Mouse (Mus musculus) heart, embryonic 13.5 days (tissue): ENCODE measurements around the gene Dcaf11. TPM values are rescaled to one million over a fixed set of nuclear protein-coding genes. Genes with fewer than 3 reads are reported as not detected.
A peak's percentile ranks its signal among the peaks of the same experiment; 100 is the strongest.

Source experiments
- ATAC-seq: fragments of 200-750 bp; cut with Nextera tagmentation; 2 replicates; pipeline ENCODE4 v1.8.0; 2017; ENCODE audit warnings: moderate TSS enrichment; ENCODE audit not compliant: insufficient number of reproducible peaks, low FRiP score, low TSS enrichment; ENCODE audit errors: extremely low read depth
- H3K27ac ChIP-seq: fragments of 300-500 bp; sonication (generic); replicated peaks from 2 replicates; pipeline ENCODE4 v1.5.1; 2015; ENCODE audit warnings: moderate library complexity, mild to moderate bottlenecking, inconsistent platforms
- H3K27me3 ChIP-seq: fragments of 300-500 bp; sonication (generic); replicated peaks from 2 replicates; pipeline ENCODE4 v1.6.1; 2015; ENCODE audit warnings: mild to moderate bottlenecking, inconsistent platforms
- H3K36me3 ChIP-seq: fragments of 300-500 bp; sonication (generic); 2 replicates; pipeline ENCODE4 v1.6.1; 2015; ENCODE audit warnings: mild to moderate bottlenecking, inconsistent platforms
- H3K4me1 ChIP-seq: fragments of 300-500 bp; sonication (generic); 2 replicates; pipeline ENCODE4 v1.6.1; 2015; ENCODE audit warnings: inconsistent platforms
- H3K4me2 ChIP-seq: fragments of 300-500 bp; sonication (generic); 2 replicates; pipeline ENCODE4 v1.6.1; 2015; ENCODE audit warnings: inconsistent platforms, mild to moderate bottlenecking, moderate library complexity
- H3K4me3 ChIP-seq: fragments of 300-500 bp; sonication (generic); 2 replicates; pipeline ENCODE4 v1.5.1; 2015; ENCODE audit warnings: moderate library complexity, mild to moderate bottlenecking, inconsistent platforms
- H3K9ac ChIP-seq: fragments of 300-500 bp; sonication (generic); 2 replicates; pipeline ENCODE4 v1.6.1; 2015; ENCODE audit warnings: inconsistent platforms, mild to moderate bottlenecking, moderate library complexity
- H3K9me3 ChIP-seq: fragments of 300-500 bp; sonication (generic); 2 replicates; pipeline ENCODE4 v1.6.1; 2016; ENCODE audit warnings: inconsistent platforms
- WGBS: fragments of 180-500 bp; shearing (Covaris S2); methylation state at CpG from one replicate; pipeline ENCODE4 v1.1.7; 2015; ENCODE audit warnings: mixed read lengths; 5-methylcytosine and 5-hydroxymethylcytosine counted together
- polyA plus RNA-seq: library from polyadenylated mRNA; unstranded; fragments of >200 nt; fragmentation: Nextera tagmentation; extraction: Ambion mirVana; gene quantifications from 2 replicates; pipeline ENCODE4 v1.2.1, GENCODE M21; 2015

Gene Dcaf11
- polyA plus RNA-seq, 1 experiment from 2014 or later: 60.0 TPM

DNA sequence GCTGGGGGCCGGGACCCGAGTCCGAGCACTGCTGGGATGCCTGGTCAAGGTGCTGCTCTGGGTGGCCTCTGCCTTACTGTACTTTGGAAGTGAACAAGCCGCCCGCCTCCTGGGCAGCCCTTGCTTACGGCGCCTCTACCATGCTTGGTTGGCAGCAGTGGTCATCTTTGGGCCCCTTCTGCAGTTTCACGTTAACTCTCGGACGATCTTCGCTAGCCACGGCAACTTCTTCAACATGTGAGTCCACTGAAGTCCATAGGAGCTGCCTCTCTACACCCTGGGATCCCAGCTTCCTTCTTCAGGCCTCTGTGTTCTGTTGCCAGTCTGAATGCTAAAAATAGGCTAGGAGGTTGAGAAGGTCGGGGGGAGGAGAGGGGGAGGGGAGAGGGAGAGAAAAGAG is 15.9 kb downstream of the Dcaf11 start:
- Histone ChIP-seq H3K27me3 (no peaks in the 10 kb centered on the region), H3K4me1 (peaks cover 58% of the 10 kb centered on the region), H3K4me2 (peak overlapping the region; percentile 72), H3K36me3 (peaks cover 14% of the 10 kb centered on the region), H3K27ac (peak overlapping the region; percentile 98), H3K9ac (peak overlapping the region; percentile 84), H3K4me3 (peak overlapping the region; percentile 53), H3K9me3 (no peaks in the 10 kb centered on the region)
- no peak for ATAC-seq
- WGBS: 31% methylated on average over 13 of the region's 13 CpGs

DNA sequence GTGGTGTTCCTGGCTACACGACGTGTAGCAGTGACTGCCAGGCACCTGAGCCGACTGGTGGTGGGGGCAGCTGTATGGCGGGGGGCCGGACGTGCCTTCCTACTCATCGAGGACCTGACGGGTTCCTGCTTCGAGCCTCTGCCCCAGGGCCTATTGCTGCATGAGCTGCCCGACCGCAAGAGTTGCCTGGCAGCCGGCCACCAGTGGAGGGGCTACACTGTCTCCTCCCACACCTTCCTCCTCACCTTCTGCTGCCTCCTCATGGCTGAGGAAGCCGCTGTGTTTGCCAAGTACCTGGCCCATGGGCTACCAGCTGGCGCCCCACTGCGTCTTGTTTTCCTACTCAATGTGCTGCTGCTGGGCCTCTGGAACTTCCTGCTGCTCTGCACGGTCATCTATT is 16.6 kb downstream of the Dcaf11 start:
- peak overlapping the region; percentile 84 for H3K9ac ChIP-seq
- no peak for ATAC-seq
- 46% methylated on average over 16 of the region's 16 CpGs for WGBS
- no peaks in the 10 kb centered on the region for H3K9me3 ChIP-seq
- H3K4me2 ChIP-seq: peak overlapping the region; percentile 72
- H3K36me3 ChIP-seq: peaks cover 19% of the 10 kb centered on the region
- H3K27ac ChIP-seq: peak overlapping the region; percentile 98
- H3K4me1 ChIP-seq: peaks cover 54% of the 10 kb centered on the region
- peak overlapping the region; percentile 53 for H3K4me3 ChIP-seq
- no peaks in the 10 kb centered on the region for H3K27me3 ChIP-seq

DNA sequence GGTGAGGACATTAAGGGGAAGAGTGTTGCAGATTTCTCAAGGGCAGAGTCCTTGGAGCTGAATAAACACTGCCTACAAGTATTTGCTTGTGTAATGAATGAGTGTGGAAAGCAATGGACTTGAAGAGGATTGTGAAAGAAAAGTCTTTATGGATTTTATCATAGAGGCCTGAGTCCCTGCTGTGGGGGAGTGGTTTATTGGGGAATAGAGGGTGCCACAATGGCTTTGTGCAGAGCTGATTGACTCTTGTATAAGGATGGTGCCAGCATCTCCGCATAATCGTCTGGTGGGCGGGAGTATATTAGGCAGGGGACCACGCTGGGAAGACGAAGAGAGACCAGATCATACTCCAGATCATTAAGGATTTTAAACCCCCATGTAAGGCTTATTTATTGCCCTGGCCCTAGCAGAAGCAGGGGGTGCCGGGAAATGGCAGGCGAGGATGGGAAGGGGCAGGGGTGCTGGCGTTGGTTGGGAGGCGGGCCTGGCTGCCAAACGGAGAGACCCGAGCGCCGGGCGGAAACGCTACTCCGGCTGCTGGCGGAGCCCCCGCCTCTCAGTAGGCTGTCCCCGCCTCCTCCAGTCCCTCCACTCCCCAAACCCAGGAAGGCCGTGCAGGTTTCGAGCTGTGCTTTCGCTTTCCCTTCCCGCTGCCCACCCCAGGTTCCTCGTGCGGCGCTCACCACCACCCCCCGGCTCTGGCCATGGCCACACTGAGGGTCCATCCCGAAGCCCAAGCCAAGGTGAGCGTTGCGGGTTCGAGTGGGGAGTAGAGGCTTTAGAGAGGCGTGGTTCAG is 18.3 kb downstream of the Dcaf11 start, which contains the start of gene Psme1:
TSS of gene Psme1 (plus strand) at position 253 of the 797 bp plus-strand sequence.
- peak within 1 kb of the TSS; percentile 86 for H3K4me2 ChIP-seq
- H3K4me3 ChIP-seq: peak within 1 kb of the TSS; percentile 83
- H3K27me3 ChIP-seq: no peaks in the 10 kb centered on the region
- H3K27ac ChIP-seq: peak within 1 kb of the TSS; percentile 98
- no peaks in the 10 kb centered on the region for H3K9me3 ChIP-seq
- 1% methylated on average over 31 of the region's 32 CpGs for WGBS
- H3K9ac ChIP-seq: peak within 1 kb of the TSS; percentile 94
- peaks cover 29% of the 10 kb centered on the region for H3K36me3 ChIP-seq
- ATAC-seq: peak; percentile 45
- H3K4me1 ChIP-seq: peaks cover 50% of the 10 kb centered on the region

- WGBS: 18% methylated on average over 6 of the region's 6 CpGs
- Histone ChIP-seq H3K36me3 (peaks cover 34% of the 10 kb centered on the region), H3K27ac (peak overlapping the region; percentile 87), H3K27me3 (no peaks in the 10 kb centered on the region), H3K4me2 (peak overlapping the region; percentile 86), H3K4me3 (peak overlapping the region; percentile 83), H3K9me3 (no peaks in the 10 kb centered on the region), H3K9ac (peak overlapping the region; percentile 94), H3K4me1 (peaks cover 50% of the 10 kb centered on the region)
- 0 out of 2 replicates have a peak, but pooled peaks have one; percentile 1 for ATAC-seq
Observed at GRCm38 (mm10) chr14:55578668-55579269, 19.0 kb downstream of the Dcaf11 start.

DNA sequence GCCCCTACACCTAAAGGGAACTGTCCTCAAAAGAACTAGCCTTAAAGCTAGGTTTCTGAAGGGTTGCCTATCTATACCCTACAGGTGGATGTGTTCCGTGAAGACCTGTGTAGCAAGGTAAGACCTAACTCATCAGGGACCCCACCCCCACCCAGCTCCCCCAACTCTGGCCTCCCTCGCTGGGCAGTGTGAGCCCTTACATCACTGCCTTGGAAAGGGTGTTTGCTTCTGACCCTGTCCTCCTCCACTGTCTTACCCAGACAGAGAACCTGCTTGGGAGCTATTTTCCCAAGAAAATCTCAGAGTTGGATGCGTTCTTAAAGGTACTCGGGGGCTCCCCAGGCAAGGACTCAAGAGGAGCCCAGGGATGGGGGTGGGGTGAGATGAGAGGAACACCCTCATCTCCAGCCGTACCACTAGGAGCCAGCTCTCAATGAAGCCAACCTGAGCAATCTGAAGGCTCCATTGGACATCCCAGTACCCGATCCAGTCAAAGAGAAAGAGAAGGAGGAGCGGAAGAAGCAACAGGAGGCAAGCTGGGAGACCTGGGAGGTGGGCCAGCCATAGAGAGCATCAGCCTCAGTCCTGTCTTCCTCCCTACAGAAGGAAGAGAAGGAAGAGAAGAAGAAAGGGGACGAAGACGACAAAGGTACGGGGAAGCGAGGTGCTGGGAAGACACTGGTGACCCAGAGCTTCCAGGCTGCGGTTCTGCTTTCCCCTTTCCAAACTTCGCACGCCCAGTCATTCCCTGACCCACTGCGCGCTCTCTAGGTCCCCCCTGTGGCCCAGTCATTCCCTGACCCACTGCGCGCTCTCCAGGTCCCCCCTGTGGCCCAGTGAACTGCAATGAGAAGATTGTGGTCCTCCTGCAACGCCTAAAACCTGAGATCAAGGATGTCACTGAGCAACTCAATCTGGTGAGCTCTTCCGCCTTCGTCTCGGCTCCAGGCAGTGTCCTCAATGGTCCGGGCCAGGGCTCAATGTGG is 20.0 kb downstream of the Dcaf11 start:
- Histone ChIP-seq H3K27ac (no peak overlapping the region), H3K4me3 (peak overlapping the region; percentile 83; the same call in 1 of the 2 replicates), H3K9me3 (no peaks in the 10 kb centered on the region), H3K4me1 (peaks cover 48% of the 10 kb centered on the region), H3K4me2 (peak overlapping the region; percentile 86), H3K9ac (no peak overlapping the region), H3K27me3 (no peaks in the 10 kb centered on the region), H3K36me3 (peaks cover 34% of the 10 kb centered on the region)
- WGBS: 85% methylated on average over 23 of the region's 23 CpGs
- no peak for ATAC-seq

DNA sequence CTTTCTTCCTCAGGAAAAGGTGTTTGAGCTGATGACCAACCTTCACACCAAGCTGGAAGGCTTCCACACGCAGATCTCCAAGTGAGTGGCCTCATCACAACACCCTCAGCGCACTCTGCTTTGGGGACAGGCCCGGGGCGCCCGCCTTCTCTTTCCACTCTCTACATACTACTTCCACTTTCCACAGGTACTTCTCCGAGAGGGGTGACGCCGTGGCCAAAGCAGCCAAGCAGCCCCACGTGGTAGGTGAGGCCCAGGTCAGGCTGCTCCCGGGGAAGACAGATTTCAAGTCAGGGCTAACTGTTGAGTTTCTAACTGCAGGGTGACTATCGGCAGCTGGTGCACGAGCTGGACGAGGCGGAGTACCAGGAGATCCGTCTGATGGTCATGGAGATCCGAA is 20.9 kb downstream of the Dcaf11 start:
- Histone ChIP-seq H3K27me3 (no peaks in the 10 kb centered on the region), H3K9ac (no peak overlapping the region), H3K4me3 (no peak overlapping the region), H3K36me3 (peaks cover 34% of the 10 kb centered on the region), H3K4me2 (no peak overlapping the region), H3K27ac (no peak overlapping the region), H3K4me1 (peaks cover 45% of the 10 kb centered on the region), H3K9me3 (no peaks in the 10 kb centered on the region)
- 87% methylated on average over 16 of the region's 16 CpGs for WGBS
- no peak for ATAC-seq

- H3K36me3 ChIP-seq: peaks cover 40% of the 10 kb centered on the region
Observed at GRCm38 (mm10) chr14:55581981-55582681, 22.3 kb downstream of the Dcaf11 start.

GRCm38 (mm10) chr14:55584303-55584701 is 24.5 kb downstream of the Dcaf11 start:
- Histone ChIP-seq H3K9me3 (no peaks in the 10 kb centered on the region), H3K9ac (peak overlapping the region; percentile 81), H3K36me3 (peaks cover 61% of the 10 kb centered on the region), H3K4me2 (peak overlapping the region; percentile 78), H3K27ac (peak overlapping the region; percentile 69; the same call in 1 of the 2 replicates), H3K27me3 (no peaks in the 10 kb centered on the region), H3K4me3 (peak overlapping the region; percentile 61), H3K4me1 (peaks cover 26% of the 10 kb centered on the region)
- ATAC-seq: no peak
- WGBS: 38% methylated on average over 5 of the region's 5 CpGs

More at GRCm38 (mm10) chr14:55581981-55582681, 22.3 kb downstream of the Dcaf11 start:
- 76% methylated on average over 9 of the region's 9 CpGs for WGBS
- H3K9me3 ChIP-seq: no peaks in the 10 kb centered on the region
- ATAC-seq: no peak
- H3K4me1 ChIP-seq: peaks cover 38% of the 10 kb centered on the region
- H3K27me3 ChIP-seq: no peaks in the 10 kb centered on the region
- H3K4me3 ChIP-seq: no peak overlapping the region
- no peak overlapping the region for H3K27ac ChIP-seq
- no peak overlapping the region for H3K9ac ChIP-seq
- no peak overlapping the region for H3K4me2 ChIP-seq

GRCm38 (mm10) chr14:55584702-55585565 is 25.1 kb downstream of the Dcaf11 start, which contains the start of gene Emc9:
Gene Emc9, minus strand, starts transcription at chr14:55585302.
- H3K36me3 ChIP-seq: peaks cover 59% of the 10 kb centered on the region
- peak; percentile 64; the same call in 1 of the 2 replicates for ATAC-seq
- WGBS: 2% methylated on average over 43 of the region's 43 CpGs

More at GRCm38 (mm10) chr14:55584702-55585565, 25.1 kb downstream of the Dcaf11 start, which contains the start of gene Emc9:
- no peaks in the 10 kb centered on the region for H3K9me3 ChIP-seq
- peak within 1 kb of the TSS; percentile 78 for H3K4me2 ChIP-seq
- H3K4me3 ChIP-seq: peak within 1 kb of the TSS; percentile 61
- H3K4me1 ChIP-seq: peaks cover 25% of the 10 kb centered on the region
- H3K27me3 ChIP-seq: no peaks in the 10 kb centered on the region
- H3K9ac ChIP-seq: peak within 1 kb of the TSS; percentile 81
- peak within 1 kb of the TSS; percentile 69 for H3K27ac ChIP-seq
